Mouse (Mus musculus): ENCODE data around the gene Stpg2. TPM values are rescaled to one million over a fixed set of nuclear protein-coding genes. Genes with fewer than 3 reads are reported as not detected.

The Stpg2 gene
- total and polyA plus RNA-seq, 3 experiments = not detected

DNA sequence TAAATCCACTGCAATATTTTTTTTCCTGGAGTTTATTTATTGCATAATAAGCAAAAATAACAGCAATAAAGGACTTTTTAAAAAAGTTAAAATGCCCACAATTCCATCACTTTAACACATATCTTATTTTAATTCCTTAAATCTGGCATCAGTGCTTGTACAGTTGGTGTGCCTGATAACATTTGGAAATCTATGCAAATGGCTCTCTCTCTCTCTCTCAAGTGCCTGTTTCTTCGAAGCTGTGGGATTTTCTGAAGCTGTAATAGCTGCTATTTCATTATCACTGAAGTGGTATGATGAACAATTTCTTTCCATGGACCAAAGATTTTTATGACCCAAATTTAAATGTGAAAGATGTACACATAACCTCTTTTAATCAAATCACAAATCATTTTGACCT lies 35.8 kb upstream of the Stpg2 start:
- no peaks in the 10 kb centered on the region for H3K27me3 ChIP-seq (replicated peaks)
- no peak overlapping the region for H3K27ac ChIP-seq (ENCODE audit: insufficient read depth, low read depth)
- H3K4me1 ChIP-seq (ENCODE audit: control insufficient read depth in 1 of 2, insufficient read depth in 2 of 2) = no peaks in the 10 kb centered on the region
- no peaks in the 10 kb centered on the region for H3K36me3 ChIP-seq (replicated peaks in 1 of 2; ENCODE audit: control insufficient read depth in 1 of 2, insufficient read depth in 1 of 2, low read length in 1 of 2)
- dilution Hi-C loops (cut with MboI; ENCODE audit: extremely low pct_ligation_motif_present, extremely low pct_unique_long_range_greater_than_20kb, low sequenced_read_pairs) (no loop called here), in situ Hi-C loops (cut with MboI; ENCODE audit: low pct_ligation_motif_present, low pct_unique_long_range_greater_than_20kb, low sequenced_read_pairs) (no loop called here)
- H3K9me3 ChIP-seq (replicated peaks; ENCODE audit: low read length) = no peaks in the 10 kb centered on the region
- no peak overlapping the region for H3K9ac ChIP-seq (ENCODE audit: insufficient read depth, low read depth)
- TF ChIP-seq MEF2A (IDR thresholded peaks at IDR 0.05; ENCODE audit: borderline replicate concordance, low read depth, low read length) = no peak
- no peak for TF ChIP-seq NRF1 (IDR thresholded peaks at IDR 0.05; ENCODE audit: low read depth, low read length)
- TF ChIP-seq JUND (conservative IDR thresholded peaks at IDR 0.05; ENCODE audit: low read depth, low read length) = no peak
- TF ChIP-seq POLR2A (IDR thresholded peaks at IDR 0.05; ENCODE audit: low read depth, low read length) = no peak
- TF ChIP-seq UBTF (IDR thresholded peaks at IDR 0.05; ENCODE audit: low read depth, low read length) = no peak
- no peak for TF ChIP-seq POLR2AphosphoS2 (IDR thresholded peaks at IDR 0.05; ENCODE audit: low read depth, low read length)
- no peak for TF ChIP-seq MXI1 (IDR thresholded peaks at IDR 0.05; ENCODE audit: low read depth, low read length)
- TF ChIP-seq ELF1 (IDR thresholded peaks at IDR 0.05; ENCODE audit: low read depth, low read length) = no peak
- TF ChIP-seq JUN (IDR thresholded peaks at IDR 0.05; ENCODE audit: insufficient read depth, low read depth, low read length) = no peak
- TF ChIP-seq ZNF384 (IDR thresholded peaks at IDR 0.05; ENCODE audit: low read depth, low read length) = no peak
- DNase-seq (ENCODE audit: extremely low read depth) = no peak
- no peak overlapping the region for H3K4me3 ChIP-seq (replicated peaks in 1 of 3; ENCODE audit: low read depth in 2 of 3, low read length in 2 of 3, poor library complexity in 1 of 3)
- no peak overlapping the region for H3K4me2 ChIP-seq (ENCODE audit: insufficient read depth, low read depth, poor library complexity, severe bottlenecking)
- no peaks in the 10 kb centered on the region for H3K79me2 ChIP-seq (replicated peaks; ENCODE audit: control insufficient read depth, extremely low read depth, insufficient read depth, poor library complexity, severe bottlenecking)

DNA sequence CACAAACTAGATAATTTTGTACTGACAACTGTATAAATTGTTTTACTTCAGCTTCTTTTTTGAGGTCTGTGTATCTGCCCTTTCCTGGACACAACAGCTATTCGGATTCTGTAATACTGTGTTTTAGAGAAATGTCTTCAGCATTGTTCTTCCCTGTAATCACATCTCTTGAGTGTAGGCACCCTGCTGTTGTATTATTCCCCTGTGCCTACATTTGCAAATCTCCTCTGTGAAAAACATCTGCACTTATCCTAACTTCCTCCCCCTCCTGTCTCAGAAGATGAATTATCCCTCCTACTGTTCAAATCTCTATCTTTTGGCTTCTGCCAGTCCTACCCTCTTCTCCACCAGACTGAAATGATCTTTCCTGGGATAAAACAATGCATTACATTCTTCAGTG lies 28.6 kb upstream of the Stpg2 start:
- in situ Hi-C loops (cut with MboI; ENCODE audit: low pct_ligation_motif_present, low pct_unique_long_range_greater_than_20kb, low sequenced_read_pairs) = loop anchor here (25.0 kb wide), 1 partner anchor 540 kb away; no protein-coding TSS in a partner anchor
- no peaks in the 10 kb centered on the region for H3K27me3 ChIP-seq (replicated peaks)
- DNase-seq (ENCODE audit: extremely low read depth) = no peak
- H3K36me3 ChIP-seq (replicated peaks in 1 of 2; ENCODE audit: control insufficient read depth in 1 of 2, insufficient read depth in 1 of 2, low read length in 1 of 2) = no peaks in the 10 kb centered on the region
- no peak overlapping the region for H3K27ac ChIP-seq (ENCODE audit: insufficient read depth, low read depth)
- H3K4me1 ChIP-seq (ENCODE audit: control insufficient read depth in 1 of 2, insufficient read depth in 2 of 2) = peaks cover 0 to 7% of the 10 kb centered on the region in 2 experiments; a peak in 2 of 4 replicates
- peak overlapping the region; percentile 16; the same call in 1 of the 2 replicates for H3K4me2 ChIP-seq (ENCODE audit: insufficient read depth, low read depth, poor library complexity, severe bottlenecking)
- dilution Hi-C loops (cut with MboI; ENCODE audit: extremely low pct_ligation_motif_present, extremely low pct_unique_long_range_greater_than_20kb, low sequenced_read_pairs) = no loop called here
- no peak for TF ChIP-seq SIN3A (IDR thresholded peaks at IDR 0.05; ENCODE audit: low read length)
- TF ChIP-seq ETS1 (conservative IDR thresholded peaks at IDR 0.05; ENCODE audit: low read depth, low read length) = no peak
- no peak for TF ChIP-seq RCOR1 (conservative IDR thresholded peaks at IDR 0.05; ENCODE audit: low read depth, low read length)
- TF ChIP-seq MAFK (IDR thresholded peaks at IDR 0.05; ENCODE audit: insufficient replicate concordance, low read length) = no peak
- no peak for TF ChIP-seq E2F4 (IDR thresholded peaks at IDR 0.05; ENCODE audit: insufficient replicate concordance, low read depth, low read length)
- TF ChIP-seq GABPA (IDR thresholded peaks at IDR 0.05; ENCODE audit: insufficient replicate concordance, low read depth, low read length) = no peak
- TF ChIP-seq ZNF384 (IDR thresholded peaks at IDR 0.05; ENCODE audit: low read depth, low read length) = no peak
- no peak for TF ChIP-seq TBP (conservative IDR thresholded peaks at IDR 0.05; ENCODE audit: low read depth, low read length)
- no peak for TF ChIP-seq MXI1 (IDR thresholded peaks at IDR 0.05; ENCODE audit: low read depth, low read length)
- TF ChIP-seq JUND (conservative IDR thresholded peaks at IDR 0.05; ENCODE audit: low read depth, low read length) = no peak
- no peak for TF ChIP-seq PAX5 (IDR thresholded peaks at IDR 0.05; ENCODE audit: low read length)
- TF ChIP-seq POLR2AphosphoS2 (IDR thresholded peaks at IDR 0.05; ENCODE audit: low read depth, low read length) = no peak
- no peaks in the 10 kb centered on the region for H3K79me2 ChIP-seq (replicated peaks; ENCODE audit: control insufficient read depth, extremely low read depth, insufficient read depth, poor library complexity, severe bottlenecking)
- H3K9me3 ChIP-seq (replicated peaks; ENCODE audit: low read length) = peaks cover 6% of the 10 kb centered on the region
- no peak overlapping the region for H3K4me3 ChIP-seq (replicated peaks in 1 of 3; ENCODE audit: low read depth in 2 of 3, low read length in 2 of 3, poor library complexity in 1 of 3)
- H3K9ac ChIP-seq (ENCODE audit: insufficient read depth, low read depth) = no peak overlapping the region
